Mouse (Mus musculus) liver, embryonic 14.5 days (tissue): ENCODE data around the gene Sgtb. TPM values are rescaled to one million over a fixed set of nuclear protein-coding genes. Genes with fewer than 3 reads are reported as not detected.

ENCODE experiments used
- ATAC-seq: fragments of 200-750 bp; cut with Nextera tagmentation; 2 replicates; pipeline ENCODE4 v1.8.0; 2017; ENCODE audit warnings: moderate number of reproducible peaks, mild to moderate bottlenecking, moderate library complexity; ENCODE audit not compliant: insufficient read depth
- DNase-seq, 3 experiments: peaks; one replicate each; pipeline ENCODE4 v3.0.0-alpha.2; 2012 to 2013; ENCODE audit warnings: low read depth in 3 of 3, low spot score in 3 of 3
- H3K27ac ChIP-seq: fragments of 300-500 bp; sonication (generic); 2 replicates; pipeline ENCODE4 v1.5.1; 2014; ENCODE audit warnings: moderate library complexity, mild to moderate bottlenecking, control low read depth, inconsistent platforms
- H3K27me3 ChIP-seq: fragments of 300-500 bp; sonication (generic); 2 replicates; pipeline ENCODE4 v1.6.1; 2014; ENCODE audit warnings: mild to moderate bottlenecking, low read length, moderate library complexity; ENCODE audit not compliant: control insufficient read depth, insufficient read depth
- H3K36me3 ChIP-seq: fragments of 300-500 bp; sonication (generic); replicated peaks from 2 replicates; pipeline ENCODE4 v1.6.1; 2014; ENCODE audit warnings: low read depth; ENCODE audit not compliant: control insufficient read depth, insufficient read depth
- H3K4me1 ChIP-seq, 2 experiments: fragments of 200-500 bp in 1 of 2; fragments of 300-500 bp in 1 of 2; sonication (generic) in 1 of 2; replicated peaks; 2 replicates each; pipeline ENCODE4 v1.6.1; 2012 to 2014; ENCODE audit warnings: antibody characterized with exemption in 1 of 2, inconsistent platforms in 1 of 2, low read length in 1 of 2; ENCODE audit not compliant: control insufficient read depth in 2 of 2, insufficient read depth in 2 of 2
- H3K4me2 ChIP-seq: fragments of 300-500 bp; sonication (generic); 2 replicates; pipeline ENCODE4 v1.6.1; 2014; ENCODE audit warnings: low read depth, mild to moderate bottlenecking, control low read depth, moderate library complexity
- H3K4me3 ChIP-seq, 2 experiments: fragments of 200-500 bp in 1 of 2; fragments of 300-500 bp in 1 of 2; sonication (generic) in 1 of 2; 2 replicates each; pipeline ENCODE4 v1.5.1; 2012 to 2014; ENCODE audit warnings: low read depth in 2 of 2, low read length in 2 of 2, mild to moderate bottlenecking in 2 of 2, control low read depth in 1 of 2, inconsistent platforms in 1 of 2, moderate library complexity in 1 of 2; ENCODE audit not compliant: insufficient read depth in 1 of 2
- H3K9ac ChIP-seq: fragments of 300-500 bp; sonication (generic); replicated peaks from 2 replicates; pipeline ENCODE4 v1.6.1; 2014; ENCODE audit warnings: mild to moderate bottlenecking, control low read depth, moderate library complexity
- H3K9me3 ChIP-seq: fragments of 300-500 bp; sonication (generic); 2 replicates; pipeline ENCODE4 v1.6.1; 2016; ENCODE audit warnings: low read length, mixed read lengths; ENCODE audit not compliant: control insufficient read depth
- CTCF ChIP-seq: IDR thresholded peaks from 2 replicates; pipeline ENCODE4 v1.5.1; 2016; ENCODE audit warnings: antibody characterized with exemption, low read depth, control low read depth
- EP300 ChIP-seq: IDR thresholded peaks from 2 replicates; pipeline ENCODE4 v1.6.1; 2016; ENCODE audit warnings: antibody characterized with exemption, low read depth
- WGBS: fragments of 180-500 bp; shearing (Covaris S2); extraction: QIAGEN DNeasy Blood & Tissue Kit; methylation state at CpG from one replicate; pipeline ENCODE4 v1.1.7; 2014; ENCODE audit not compliant: insufficient replicate concordance; 5-methylcytosine and 5-hydroxymethylcytosine counted together
- polyA plus RNA-seq, 2 experiments: library from polyadenylated mRNA; depleted of rRNA in 1 of 2; stranded (reverse) in 1 of 2; unstranded in 1 of 2; fragments of >200 nt; fragmentation: Nextera tagmentation in 1 of 2; extraction: Ambion mirVana in 1 of 2; gene quantifications; 2 replicates each; pipeline versions ENCODE4 v1.2.1 to v1.2.3; 2012 to 2014

The Sgtb gene
- polyA plus RNA-seq, 2 experiments = 0.26 to 0.58 TPM

- Histone ChIP-seq H3K27ac (no peak overlapping the region), H3K4me2 (peak overlapping the region; percentile 61), H3K4me1 (no peaks in the 10 kb centered on the region), H3K27me3 (no peaks in the 10 kb centered on the region), H3K36me3 (peaks cover 10% of the 10 kb centered on the region), H3K9me3 (no peaks in the 10 kb centered on the region), H3K4me3 (peak overlapping the region; percentile 5 to 19; a peak in 2 of 4 replicates), H3K9ac (peak overlapping the region; percentile 44; the same call in 1 of the 2 replicates)
- peak; percentile 95 for TF ChIP-seq CTCF
- TF ChIP-seq EP300 = no peak
- 22% methylated on average over 13 of the region's 13 CpGs for WGBS
- ATAC-seq (peak; percentile 69), DNase-seq (peak; percentile 58 to 64 (median 60))
These were observed 30.0 kb downstream of the Sgtb start for GRCm38 (mm10) chr13:104139369-104140209.

GRCm38 (mm10) chr13:104144871-104145270 is 35.3 kb downstream of the Sgtb start:
- H3K4me2 ChIP-seq = no peak overlapping the region
- DNase-seq = no peak
- no peak overlapping the region for H3K27ac ChIP-seq
- WGBS = 83% methylated on average over 9 of the region's 9 CpGs
- no peak overlapping the region for H3K4me3 ChIP-seq
- H3K36me3 ChIP-seq = peaks cover 23% of the 10 kb centered on the region
- no peak for ATAC-seq
- H3K27me3 ChIP-seq = no peaks in the 10 kb centered on the region
- no peaks in the 10 kb centered on the region for H3K4me1 ChIP-seq
- no peaks in the 10 kb centered on the region for H3K9me3 ChIP-seq
- H3K9ac ChIP-seq = no peak overlapping the region
- TF ChIP-seq CTCF (no peak), EP300 (no peak)

GRCm38 (mm10) chr13:104145646-104146045 is 36.1 kb downstream of the Sgtb start:
- Histone ChIP-seq H3K4me2 (no peak overlapping the region), H3K9ac (no peak overlapping the region), H3K4me1 (no peaks in the 10 kb centered on the region), H3K9me3 (no peaks in the 10 kb centered on the region), H3K27ac (no peak overlapping the region), H3K27me3 (no peaks in the 10 kb centered on the region), H3K36me3 (peaks cover 23% of the 10 kb centered on the region), H3K4me3 (no peak overlapping the region)
- WGBS = 87% methylated on average over 3 of the region's 3 CpGs
- no peak for TF ChIP-seq EP300
- TF ChIP-seq CTCF = no peak
- no peak for ATAC-seq
- no peak for DNase-seq

DNA sequence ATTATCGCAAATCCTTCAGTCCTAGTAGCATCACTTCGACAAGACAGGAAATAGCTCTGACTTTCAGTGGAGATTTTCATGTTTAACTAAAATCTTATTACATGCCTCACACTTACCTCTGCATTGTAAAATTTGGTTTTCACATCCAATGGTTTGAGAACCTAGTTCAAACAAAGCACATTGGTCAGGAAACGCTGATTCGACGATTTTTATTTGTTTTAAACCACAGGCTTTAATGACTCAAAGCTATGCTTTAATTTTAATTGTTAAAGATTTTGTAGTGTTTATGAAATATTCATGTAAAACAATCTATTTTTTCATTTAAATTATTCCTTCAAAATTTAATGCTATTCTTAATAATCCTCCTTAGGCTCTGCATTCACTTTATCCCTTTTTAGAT is 44.6 kb downstream of the Sgtb start:
- no peak overlapping the region for H3K9ac ChIP-seq
- no peak for TF ChIP-seq CTCF
- no peak for TF ChIP-seq EP300
- H3K4me1 ChIP-seq = no peaks in the 10 kb centered on the region
- H3K9me3 ChIP-seq = no peaks in the 10 kb centered on the region
- H3K36me3 ChIP-seq = peaks cover 14% of the 10 kb centered on the region
- no peak overlapping the region for H3K27ac ChIP-seq
- H3K27me3 ChIP-seq = no peaks in the 10 kb centered on the region
- no peak for ATAC-seq
- no peak overlapping the region for H3K4me2 ChIP-seq
- DNase-seq = no peak
- H3K4me3 ChIP-seq = no peak overlapping the region
- 84% methylated on average over 5 of the region's 5 CpGs for WGBS

GRCm38 (mm10) chr13:104155106-104155505 is 45.6 kb downstream of the Sgtb start:
- H3K27ac ChIP-seq = no peak overlapping the region
- H3K27me3 ChIP-seq = no peaks in the 10 kb centered on the region
- no peak overlapping the region for H3K9ac ChIP-seq
- H3K36me3 ChIP-seq = peaks cover 17% of the 10 kb centered on the region
- no peaks in the 10 kb centered on the region for H3K4me1 ChIP-seq
- H3K9me3 ChIP-seq = no peaks in the 10 kb centered on the region
- ATAC-seq = no peak
- H3K4me3 ChIP-seq = no peak overlapping the region
- no peak for DNase-seq
- WGBS = 85% methylated on average over 7 of the region's 7 CpGs
- H3K4me2 ChIP-seq = no peak overlapping the region
- TF ChIP-seq EP300 (no peak), CTCF (no peak)
